27 mouse cellular contexts compared by ENCODE assay signal in genomic region chr16:8446256-8446655, GRCm38 (mm10). TPM values are rescaled to one million over a fixed set of nuclear protein-coding genes. Genes with fewer than 3 reads are reported as not detected.
A peak's percentile ranks its signal among the peaks of the same experiment; 100 is the strongest.
DNase-seq lines count a peak whose midpoint lies in the region.
"Had no signal": no experiment of that assay in that cellular context is flagged by ENCODE, and none has a peak within 500 bp of the region (broad histone marks: within the 10 kb centered on the region; RNA-seq: fewer than 3 reads in every experiment).

No protein-coding gene starts in this region.

- H3K27me3 ChIP-seq in heart, embryonic 10.5 days (ENCODE audit: insufficient read depth, poor library complexity, severe bottlenecking) = no peaks in the 10 kb centered on the region
- no peaks in the 10 kb centered on the region for H3K27me3 ChIP-seq in limb, embryonic 10.5 days (ENCODE audit: low read depth, poor library complexity, severe bottlenecking)
- H3K27me3 ChIP-seq: embryonic facial prominence, embryonic 12.5 days; embryonic facial prominence, embryonic 15.5 days; forebrain, embryonic 13.5 days; hindbrain, embryonic 12.5 days; hindbrain, embryonic 15.5 days had no signal

- H3K27ac ChIP-seq in heart, embryonic 10.5 days = no peak overlapping the region
- H3K27ac ChIP-seq in limb, embryonic 10.5 days = no peak overlapping the region
- H3K27ac ChIP-seq: embryonic facial prominence, embryonic 12.5 days; embryonic facial prominence, embryonic 15.5 days; forebrain, embryonic 13.5 days; heart, embryonic 13.5 days; hindbrain, embryonic 12.5 days; hindbrain, embryonic 15.5 days had no signal

- no peak overlapping the region for H3K4me3 ChIP-seq in heart, embryonic 10.5 days
- no peak overlapping the region for H3K4me3 ChIP-seq in limb, embryonic 10.5 days
- H3K4me3 ChIP-seq: embryonic facial prominence, embryonic 12.5 days; embryonic facial prominence, embryonic 15.5 days; forebrain, embryonic 13.5 days; heart, embryonic 13.5 days; hindbrain, embryonic 12.5 days; hindbrain, embryonic 15.5 days had no signal

- H3K4me1 ChIP-seq in heart, embryonic 10.5 days = no peaks in the 10 kb centered on the region
- H3K4me1 ChIP-seq in limb, embryonic 10.5 days = no peaks in the 10 kb centered on the region; the same call in 1 of the 2 replicates
- H3K4me1 ChIP-seq: embryonic facial prominence, embryonic 12.5 days; embryonic facial prominence, embryonic 15.5 days; forebrain, embryonic 13.5 days; heart, embryonic 13.5 days; hindbrain, embryonic 12.5 days; hindbrain, embryonic 15.5 days had no signal

- DNase-seq in heart, embryonic 10.5 days (ENCODE audit: low spot score) = peak; percentile 58
- no peak for DNase-seq in heart, adult 8-10 months (ENCODE audit: low spot score)
- DNase-seq in testis, postnatal 10 days (ENCODE audit: low spot score) = peak; percentile 19
- no peak for DNase-seq in testis, postnatal 14 days (ENCODE audit: low spot score)
- DNase-seq in limb, embryonic 10.5 days (ENCODE audit: low spot score) = peak; percentile 22
- DNase-seq in cerebellum, postnatal 14 days = no peak
- DNase-seq: adrenal gland, adult 8-10 months; adrenal gland, postnatal 25 days; cerebellum, adult 11-12 months; cerebellum, adult 8-10 months; cerebellum, postnatal 10 days; gastrocnemius, postnatal 10 days; gastrocnemius, postnatal 36 days had no signal

- no peaks in the 10 kb centered on the region for H3K9me3 ChIP-seq in heart, embryonic 10.5 days
- H3K9me3 ChIP-seq in limb, embryonic 10.5 days (replicated peaks) = no peaks in the 10 kb centered on the region
- H3K9me3 ChIP-seq: embryonic facial prominence, embryonic 12.5 days; embryonic facial prominence, embryonic 15.5 days; forebrain, embryonic 13.5 days; heart, embryonic 13.5 days; hindbrain, embryonic 12.5 days; hindbrain, embryonic 15.5 days had no signal

- no peaks in the 10 kb centered on the region for H3K36me3 ChIP-seq in heart, embryonic 10.5 days
- H3K36me3 ChIP-seq in limb, embryonic 10.5 days = no peaks in the 10 kb centered on the region
- H3K36me3 ChIP-seq: embryonic facial prominence, embryonic 12.5 days; embryonic facial prominence, embryonic 15.5 days; heart, embryonic 13.5 days; hindbrain, embryonic 12.5 days; hindbrain, embryonic 15.5 days had no signal

- WGBS in heart, embryonic 10.5 days = 83% methylated on average over 6 of the region's 6 CpGs
- WGBS in limb, embryonic 10.5 days = 92% methylated on average over 6 of the region's 6 CpGs

RNA-seq across cellular contexts. Expression of gene Tmem114, which starts 21.3 kb away (rescaled TPM):
- polyA plus RNA-seq in heart, embryonic 10.5 days (2016; fragmentation: Nextera tagmentation; extraction: Ambion mirVana) = not detected in 2 replicates
- total RNA-seq in heart, adult 8-10 months (2022) = not detected
- 0.14 and 0.33 TPM in 2 replicates for polyA plus RNA-seq in limb, embryonic 10.5 days (2016; fragmentation: Nextera tagmentation; extraction: Ambion mirVana)
- total RNA-seq: adrenal gland, adult 8-10 months; adrenal gland, postnatal 25 days; ES-E14; gastrocnemius, adult 18-20 months; gastrocnemius, postnatal 10 days; gastrocnemius, postnatal 36 days; granulocyte monocyte progenitor cell, adult 5-6 weeks; heart, postnatal 25 days had no signal
- polyA plus RNA-seq: activated CD4-positive, CD25-positive, alpha-beta regulatory T cell, adult 4 months; C2C12; CD4-positive, CD25-positive, alpha-beta regulatory T cell, adult 4 months; embryonic facial prominence, embryonic 15.5 days; forebrain, embryonic 13.5 days; heart, embryonic 13.5 days; heart, embryonic 16.5 days; hindbrain, embryonic 12.5 days had no signal

RNA-seq across cellular contexts. Expression of gene Mettl22, which starts 24.3 kb away (rescaled TPM):
- polyA plus RNA-seq in heart, embryonic 10.5 days (2016; fragmentation: Nextera tagmentation; extraction: Ambion mirVana) = 38.0 and 54.3 TPM in 2 replicates
- total RNA-seq in heart, adult 8-10 months (2022) = 10 to 100 TPM; 30.7 to 41.3 (median 34.9) TPM
- 18.2 and 22.5 TPM in 2 replicates for polyA plus RNA-seq in limb, embryonic 10.5 days (2016; fragmentation: Nextera tagmentation; extraction: Ambion mirVana)

Comparison
In these comparisons a context has a peak if more than half of its experiments do, and no peak if none do; other contexts are left out.
1. DNase-seq: peak in heart, embryonic 10.5 days (single experiment), testis, postnatal 10 days (single experiment) and limb, embryonic 10.5 days (single experiment); none in heart, adult 8-10 months (single experiment), testis, postnatal 14 days (single experiment) and cerebellum, postnatal 14 days (0 of 2).